ENCODE assay signal across 7 mouse cellular contexts in genomic region chr12:96311137-96311536, GRCm38 (mm10).
DNase-seq lines count a peak whose midpoint lies in the region; ATAC-seq and TF ChIP-seq lines count a peak whose summit lies in the region.

No protein-coding gene starts in this region.

- ATAC-seq in Patski = no peak
- peak; percentile 48; the same call in 1 of the 2 replicates for ATAC-seq in forebrain, embryonic 14.5 days

- intact Hi-C loops in left cerebral cortex, postnatal 4 days (cut with DNase I) = no loop called here

- peak; percentile 1 for DNase-seq in left cerebral cortex, adult 11 months (ENCODE audit: low spot score)
- no peak for DNase-seq in left cerebral cortex, adult 8-10 months (ENCODE audit: low spot score in 2 of 2)
- DNase-seq in Patski (ENCODE audit: low read depth, low spot score) = no peak
- peak; percentile 3 for DNase-seq in c-Kit-negative CD71-positive TER-119-positive erythroid progenitor cells, embryonic 14.5 days (ENCODE audit: low read depth, low spot score)
- DNase-seq in forebrain, embryonic 14.5 days (ENCODE audit: low spot score) = peak; percentile 46
- DNase-seq in left cerebral cortex, postnatal 4 days = peak; percentile 69
- DNase-seq in right cerebral cortex, postnatal 14 days = peak; percentile 21

- no peak overlapping the region for H3K4me3 ChIP-seq in forebrain, embryonic 14.5 days (ENCODE audit: low read depth, low read length)

- CTCF ChIA-PET in Patski (lab: Charles Lee) = interaction anchor here (1.3 kb wide), 1 partner anchor 9 kb away, joined by 3 read pairs; no protein-coding TSS in a partner anchor

- no peaks in the 10 kb centered on the region for H3K27me3 ChIP-seq in Patski
- H3K27me3 ChIP-seq in forebrain, embryonic 14.5 days (replicated peaks; ENCODE audit: control insufficient read depth, insufficient read depth, low read length) = no peaks in the 10 kb centered on the region

- in situ Hi-C loops in Patski (cut with MboI; ENCODE audit: low pct_unique_long_range_greater_than_20kb) = loop anchor here (25.0 kb wide), 1 partner anchor 599 kb away; no protein-coding TSS in a partner anchor

- WGBS in forebrain, embryonic 14.5 days = 2% methylated on average over 2 of the region's 2 CpGs

- TF ChIP-seq CTCF in Patski (IDR thresholded peaks at IDR 0.05) = peak; percentile 71

- H3K36me3 ChIP-seq in forebrain, embryonic 14.5 days (ENCODE audit: control insufficient read depth, insufficient read depth, low read length) = no peaks in the 10 kb centered on the region

- no peaks in the 10 kb centered on the region for H3K4me1 ChIP-seq in forebrain, embryonic 14.5 days (ENCODE audit: control insufficient read depth, insufficient read depth, low read length)

- H3K9me3 ChIP-seq in forebrain, embryonic 14.5 days (replicated peaks; ENCODE audit: control insufficient read depth, low read length) = no peaks in the 10 kb centered on the region

- POLR2A ChIA-PET in Patski (lab: Charles Lee) = no interaction called here

- no peak overlapping the region for H3K27ac ChIP-seq in forebrain, embryonic 14.5 days (ENCODE audit: low read depth, low read length)

- no peak overlapping the region for H3K9ac ChIP-seq in forebrain, embryonic 14.5 days (ENCODE audit: low read length)

- H3K4me2 ChIP-seq in forebrain, embryonic 14.5 days (ENCODE audit: low read length) = no peak overlapping the region

Comparison
In these comparisons a context has a peak if more than half of its experiments do, and no peak if none do; other contexts are left out.
1. DNase-seq: peak in left cerebral cortex, adult 11 months (single experiment), c-Kit-negative CD71-positive TER-119-positive erythroid progenitor cells, embryonic 14.5 days (single experiment), forebrain, embryonic 14.5 days (single experiment), left cerebral cortex, postnatal 4 days (single experiment) and right cerebral cortex, postnatal 14 days (single experiment); none in left cerebral cortex, adult 8-10 months (0 of 2) and Patski (single experiment).